Mouse (Mus musculus): ENCODE data around the gene Scd2. TPM values are rescaled to one million over a fixed set of nuclear protein-coding genes. Genes with fewer than 3 reads are reported as not detected.
"Not testable (repeated sequence)": the region's sequence is repeated elsewhere in the genome, so short reads cannot be mapped to it uniquely, and the experiment has no call there.

The Scd2 gene
- polyA plus RNA-seq, 1 experiment = 121 TPM

GRCm38 (mm10) chr19:44312007-44312360 lies 18.5 kb downstream of the Scd2 start:
- no peak for DNase-seq (ENCODE audit: low spot score)

- no peak for DNase-seq (ENCODE audit: low spot score)
Measured at GRCm38 (mm10) chr19:44313066-44313465, 19.6 kb downstream of the Scd2 start.

- peak; percentile 83 for DNase-seq (ENCODE audit: low spot score)
Measured at GRCm38 (mm10) chr19:44314327-44314759, 20.9 kb downstream of the Scd2 start.

- DNase-seq (ENCODE audit: low spot score) = no peak
Measured at GRCm38 (mm10) chr19:44314871-44315414, 21.5 kb downstream of the Scd2 start.

GRCm38 (mm10) chr19:44316752-44317315 lies 23.4 kb downstream of the Scd2 start:
- DNase-seq (ENCODE audit: low spot score) = no peak

GRCm38 (mm10) chr19:44317391-44317790 lies 23.9 kb downstream of the Scd2 start:
- DNase-seq (ENCODE audit: low spot score) = no peak

GRCm38 (mm10) chr19:44318545-44318944 lies 25.1 kb downstream of the Scd2 start:
- DNase-seq (ENCODE audit: low spot score) = no peak

- DNase-seq (ENCODE audit: low spot score) = no peak
Measured at GRCm38 (mm10) chr19:44320316-44320715, 26.8 kb downstream of the Scd2 start.

GRCm38 (mm10) chr19:44321201-44321600 lies 27.7 kb downstream of the Scd2 start:
- no peak for DNase-seq (ENCODE audit: low spot score)

- DNase-seq (ENCODE audit: low spot score) = no peak
Measured at GRCm38 (mm10) chr19:44321631-44322030, 28.2 kb downstream of the Scd2 start.

GRCm38 (mm10) chr19:44329566-44329965 lies 36.1 kb downstream of the Scd2 start:
- DNase-seq (ENCODE audit: low spot score) = no peak

GRCm38 (mm10) chr19:44331128-44331527 lies 37.7 kb downstream of the Scd2 start:
- not testable (repeated sequence) for DNase-seq (ENCODE audit: low spot score)

GRCm38 (mm10) chr19:44331911-44332310 lies 38.4 kb downstream of the Scd2 start:
- DNase-seq (ENCODE audit: low spot score) = no peak

GRCm38 (mm10) chr19:44332326-44332725 lies 38.9 kb downstream of the Scd2 start:
- DNase-seq (ENCODE audit: low spot score) = no peak

- DNase-seq (ENCODE audit: low spot score) = no peak
Measured at GRCm38 (mm10) chr19:44332833-44333623, 39.6 kb downstream of the Scd2 start, which contains the start of gene Scd4. TSS of gene Scd4 (plus strand) at chr19:44333092.

GRCm38 (mm10) chr19:44333991-44334390 lies 40.5 kb downstream of the Scd2 start:
- DNase-seq (ENCODE audit: low spot score) = no peak

GRCm38 (mm10) chr19:44335876-44336662 lies 42.6 kb downstream of the Scd2 start:
- DNase-seq (ENCODE audit: low spot score) = no peak

GRCm38 (mm10) chr19:44349689-44350088 lies 56.2 kb downstream of the Scd2 start:
- no peak for DNase-seq (ENCODE audit: low spot score)

- no peak for DNase-seq (ENCODE audit: low spot score)
Measured at GRCm38 (mm10) chr19:44351756-44352155, 58.3 kb downstream of the Scd2 start.

Measured in urinary bladder, adult 2 months (tissue).